Mouse (Mus musculus): Measurements from ENCODE around the gene Zfp358. TPM values are rescaled to one million over a fixed set of nuclear protein-coding genes. Genes with fewer than 3 reads are reported as not detected.
A peak's percentile ranks its signal among the peaks of the same experiment; 100 is the strongest.

The Zfp358 gene
- total RNA-seq, 2 experiments from 2014 or later: 34.3 to 34.6 TPM

DNA sequence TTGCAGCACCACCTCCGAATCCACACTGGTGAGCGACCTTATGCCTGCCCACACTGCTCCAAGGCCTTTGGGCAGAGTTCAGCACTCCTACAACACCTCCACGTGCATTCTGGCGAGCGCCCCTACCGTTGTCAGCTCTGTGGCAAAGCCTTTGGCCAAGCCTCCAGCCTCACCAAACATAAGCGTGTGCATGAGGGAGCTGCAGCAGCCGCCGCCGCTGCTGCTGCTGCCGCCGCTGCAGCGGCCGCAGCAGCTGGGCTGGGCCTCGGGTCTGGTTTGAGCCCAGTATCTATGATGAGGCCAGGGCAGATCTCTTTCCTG, 3.5 kb downstream of the Zfp358 start:
- no peak for DNase-seq (ENCODE audit: low spot score in 2 of 2)

DNA sequence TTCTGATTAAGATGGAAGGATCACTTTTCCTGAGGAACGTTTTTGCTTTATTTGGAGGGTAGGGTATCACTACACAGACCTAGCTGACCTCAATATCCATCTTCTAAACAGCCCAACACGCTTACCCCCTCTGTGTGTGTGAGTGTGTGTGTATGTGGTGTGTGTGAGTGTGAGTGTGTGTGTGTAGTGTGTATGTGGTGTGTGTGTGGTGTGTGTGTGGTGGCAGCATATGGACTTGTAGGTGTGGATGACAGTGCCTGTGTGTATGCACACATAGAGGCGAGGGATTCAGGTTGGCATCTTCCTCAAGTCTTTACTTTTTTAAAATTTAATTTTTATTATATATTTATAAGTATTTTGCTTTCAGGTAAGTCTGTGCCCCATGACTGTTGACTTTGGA, 5.6 kb downstream of the Zfp358 start:
- no peak for DNase-seq (ENCODE audit: low spot score in 2 of 2)

DNA sequence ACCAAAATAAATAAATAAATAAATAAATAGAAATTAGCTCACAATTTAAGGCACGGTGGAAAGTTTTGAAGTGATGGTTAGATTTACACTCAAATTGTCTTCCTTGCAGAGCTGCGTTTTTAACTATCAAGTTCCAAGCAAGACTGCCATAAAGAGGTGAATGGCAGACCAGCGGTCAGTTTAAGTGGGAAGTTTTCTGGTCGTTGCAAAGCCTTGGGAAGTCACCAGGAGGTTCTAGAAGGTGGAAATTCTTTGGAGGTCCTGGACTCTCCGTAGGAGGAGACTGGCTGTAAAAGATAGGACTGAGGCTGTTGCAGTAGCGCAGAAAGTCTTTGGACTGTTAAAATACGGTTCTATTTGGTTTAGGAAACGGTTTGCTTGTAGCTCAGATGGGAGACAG, 6.8 kb downstream of the Zfp358 start:
- DNase-seq (ENCODE audit: low spot score in 2 of 2): no peak

DNA sequence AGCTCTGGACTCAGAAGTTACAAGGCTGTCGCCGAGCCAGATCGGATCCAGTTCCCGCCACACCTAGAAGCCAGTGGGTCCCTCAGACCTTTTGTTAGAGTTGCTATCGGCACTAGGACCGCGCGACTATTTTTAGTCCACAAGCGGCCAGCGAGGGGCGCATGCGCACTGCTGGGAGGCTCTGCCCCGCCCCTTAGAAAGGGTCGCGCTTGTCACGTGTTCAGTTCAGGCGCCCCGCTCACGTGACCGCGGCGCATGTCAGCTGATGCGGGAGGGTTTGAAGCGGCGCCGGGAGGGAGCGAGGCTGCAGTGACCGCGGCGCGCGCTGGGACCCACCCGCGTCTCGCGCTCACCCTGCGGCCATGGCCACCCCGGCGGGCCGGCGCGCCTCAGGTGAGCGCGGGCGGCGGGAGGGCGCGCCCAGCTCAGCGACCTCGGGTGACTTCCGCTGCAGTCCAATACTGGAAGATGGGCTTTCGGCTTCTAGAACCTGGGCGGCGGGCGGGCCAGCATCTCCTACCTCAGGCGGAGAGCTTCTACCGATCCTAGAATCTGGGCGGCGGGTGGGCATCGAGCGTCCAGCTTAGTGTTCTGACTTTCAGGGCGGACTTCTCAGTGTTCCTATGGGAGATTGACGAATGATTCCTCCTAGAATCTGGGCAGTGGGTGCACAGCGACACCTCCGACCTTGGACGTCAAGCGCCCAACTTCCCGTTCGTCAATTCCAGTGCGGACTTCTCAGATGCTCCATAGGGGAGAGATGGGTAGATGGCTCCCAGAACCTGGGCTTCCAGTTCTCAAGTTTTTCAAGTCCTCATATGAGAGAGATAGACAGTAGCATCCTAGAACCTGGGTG, 7.5 kb downstream of the Zfp358 start, which contains the start of gene Mcoln1:
Mcoln1 (plus strand) TSS at position 223 of the 856 bp plus-strand sequence.
- DNase-seq (ENCODE audit: low spot score in 2 of 2): peak; percentile 97

DNA sequence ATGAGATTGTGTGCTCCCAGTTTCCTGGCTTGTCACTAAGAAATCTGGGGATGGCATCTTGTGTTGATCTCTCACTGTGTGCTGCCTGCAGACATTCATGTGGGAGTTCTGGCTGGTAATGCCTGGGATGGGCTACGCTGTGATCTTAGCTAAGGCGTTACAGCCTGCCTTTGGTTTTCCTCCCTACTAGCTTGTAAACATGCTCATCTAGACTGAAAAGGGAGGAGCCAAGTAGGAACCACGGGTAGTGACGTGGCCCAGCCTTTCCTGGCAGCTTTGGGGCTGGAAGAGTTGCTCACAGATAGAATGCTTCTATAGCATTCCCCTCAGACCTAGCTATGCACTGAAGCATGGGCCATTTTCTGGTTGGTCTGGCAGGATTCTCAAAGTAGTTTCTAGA, 9.3 kb downstream of the Zfp358 start:
- DNase-seq (ENCODE audit: low spot score in 2 of 2): peak in 1 of 2 experiments; percentile 42

DNA sequence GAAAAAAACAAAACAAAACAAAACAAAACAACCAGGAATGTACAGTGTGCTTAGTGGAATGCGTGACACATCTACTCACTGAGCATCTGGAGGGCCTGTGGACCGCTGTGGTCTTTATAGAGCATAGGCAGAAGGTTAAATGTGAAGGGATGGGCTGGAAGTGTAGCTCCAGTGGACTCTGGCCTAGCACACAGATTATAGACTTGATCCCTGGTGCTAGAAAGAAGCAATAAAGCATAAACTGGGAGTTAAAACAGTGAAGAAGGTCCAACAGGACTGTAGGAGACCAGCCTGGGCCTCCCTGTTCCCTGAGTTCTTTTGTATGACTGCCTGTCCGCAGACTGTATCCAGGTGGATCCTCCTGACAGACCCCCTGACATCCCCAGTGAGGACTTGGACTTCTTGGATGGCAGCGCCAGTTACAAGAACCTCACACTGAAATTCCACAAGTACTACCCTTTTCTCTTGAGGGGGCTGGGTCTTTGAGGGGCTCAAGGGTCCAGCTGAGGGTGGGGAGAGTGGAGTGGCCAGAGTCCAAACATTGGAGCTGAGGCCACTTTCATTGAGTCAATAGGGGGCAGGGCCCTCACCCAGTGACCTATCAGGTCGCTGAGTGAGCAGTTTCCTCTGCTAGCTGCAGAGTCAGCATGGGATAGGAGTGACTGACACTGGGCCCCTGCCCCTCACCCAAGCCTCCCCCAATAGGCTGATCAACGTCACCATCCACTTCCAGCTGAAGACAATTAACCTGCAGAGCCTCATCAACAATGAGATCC, 15.2 kb downstream of the Zfp358 start:
- DNase-seq (ENCODE audit: low spot score in 2 of 2): no peak

DNA sequence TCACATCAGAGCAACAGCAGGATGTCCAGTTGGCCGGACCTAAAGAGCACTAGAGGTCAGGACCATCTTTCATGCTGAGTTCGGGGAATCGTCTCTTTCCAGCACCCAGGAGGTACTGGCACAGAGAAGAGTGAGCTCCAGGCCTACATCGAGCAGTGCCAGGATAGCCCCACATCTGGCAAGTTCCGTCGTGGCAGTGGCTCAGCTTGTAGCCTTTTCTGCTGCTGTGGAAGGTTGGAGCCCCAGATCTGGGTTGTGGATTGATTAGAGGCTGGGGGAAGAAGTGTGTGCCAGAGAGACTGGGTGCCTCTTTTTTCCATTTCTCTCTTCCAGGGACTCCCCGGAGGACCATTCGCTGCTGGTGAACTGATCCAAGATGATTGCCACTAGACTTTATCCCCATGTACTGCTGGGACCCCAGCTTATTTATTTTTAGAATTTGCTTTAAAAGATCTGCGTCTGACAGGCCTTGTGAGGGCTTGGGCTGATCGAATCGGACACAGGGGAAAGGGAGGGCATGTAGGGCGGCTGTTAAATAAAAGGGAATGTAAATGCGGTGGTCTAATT, 21.8 kb downstream of the Zfp358 start:
- no peak for DNase-seq (ENCODE audit: low spot score in 2 of 2)

DNA sequence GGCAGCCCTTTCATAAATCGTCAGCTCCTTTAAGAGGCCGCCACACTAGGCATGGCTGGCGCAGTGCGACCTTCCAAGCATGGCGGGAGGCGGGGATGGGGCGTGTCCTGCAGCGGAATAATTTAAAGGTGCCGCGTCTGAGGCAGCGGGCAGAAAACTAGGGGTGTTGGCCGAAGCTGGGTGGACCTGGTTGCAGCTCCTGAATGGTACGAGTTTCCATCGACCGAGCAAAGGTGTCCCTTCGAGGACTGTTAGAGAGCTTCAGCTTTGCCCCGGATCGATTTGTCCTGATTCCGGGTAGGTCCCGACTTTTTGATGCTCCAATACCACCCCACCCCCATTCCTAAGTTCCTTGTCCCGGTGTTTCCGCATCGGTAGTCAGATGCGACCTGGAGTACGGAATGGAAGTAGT, 22.3 kb downstream of the Zfp358 start, which contains the start of gene Pnpla6:
Pnpla6 (plus strand) TSS at position 125 of the 412 bp plus-strand sequence.
- DNase-seq (ENCODE audit: low spot score in 2 of 2): peak; percentile 90 to 92

DNA sequence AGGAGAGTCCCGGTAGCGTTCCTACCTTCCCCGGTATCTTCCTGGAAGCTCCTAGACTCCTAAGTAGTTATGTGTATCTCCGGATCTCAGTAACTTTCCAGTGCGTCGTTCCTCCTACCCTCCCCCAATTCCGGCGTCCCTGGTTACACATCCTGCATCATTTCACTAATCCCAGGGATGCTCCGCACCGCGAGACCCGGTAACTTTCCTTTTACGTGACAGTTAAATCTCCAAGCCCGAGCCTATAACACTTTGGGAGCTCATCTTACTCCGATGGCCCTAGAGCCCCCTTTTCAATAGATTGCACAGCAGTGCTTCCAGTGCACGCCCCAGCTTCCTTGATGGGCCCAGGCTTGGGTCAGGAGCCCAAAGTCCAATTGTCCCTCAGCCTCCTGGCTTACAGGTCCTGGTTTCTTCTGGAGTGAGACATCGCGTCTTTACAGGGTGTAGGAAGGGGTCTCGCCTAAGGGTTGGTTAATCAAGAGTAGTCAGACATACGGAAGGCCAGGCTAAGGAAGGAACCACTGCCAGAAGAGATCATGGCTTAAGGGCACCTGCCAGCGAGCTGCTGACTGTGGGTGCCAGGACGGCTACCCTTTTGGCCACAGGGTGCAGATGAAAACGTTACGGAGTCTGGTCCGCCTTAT, 23.0 kb downstream of the Zfp358 start:
- DNase-seq (ENCODE audit: low spot score in 2 of 2): peak; percentile 55 to 62

DNA sequence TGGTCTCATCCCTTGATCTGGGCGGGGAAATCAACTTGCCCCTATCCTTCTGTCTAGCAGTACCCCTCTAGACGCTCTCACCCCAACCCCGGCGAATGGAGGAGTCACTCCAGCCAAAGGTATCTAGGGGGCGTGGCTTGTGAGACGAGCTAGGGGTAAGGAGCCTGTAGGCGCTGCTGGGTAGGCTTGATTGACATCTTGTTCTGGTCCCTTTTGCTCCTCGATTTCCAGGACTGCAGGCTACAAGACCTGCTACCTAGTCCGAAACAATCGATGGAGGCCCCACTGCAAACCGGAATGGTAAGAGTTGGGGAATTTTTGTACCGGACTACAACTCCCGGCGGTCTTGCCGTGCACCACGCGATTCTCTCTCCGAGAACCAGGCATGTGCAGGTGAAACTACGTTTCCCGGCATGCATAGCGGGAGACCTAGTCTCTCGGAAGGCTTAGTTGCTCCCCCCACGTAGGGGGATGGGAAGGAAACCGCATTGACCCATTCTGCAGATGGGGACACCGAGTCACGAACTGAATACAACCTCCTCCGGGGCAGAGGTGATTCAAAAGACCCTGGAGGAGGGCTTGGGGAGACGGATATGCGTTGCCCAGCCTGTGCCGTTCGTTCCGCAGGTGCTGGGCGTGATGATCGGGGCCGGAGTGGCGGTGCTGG, 23.6 kb downstream of the Zfp358 start:
- peak; percentile 95 to 98 for DNase-seq (ENCODE audit: low spot score in 2 of 2)

DNA sequence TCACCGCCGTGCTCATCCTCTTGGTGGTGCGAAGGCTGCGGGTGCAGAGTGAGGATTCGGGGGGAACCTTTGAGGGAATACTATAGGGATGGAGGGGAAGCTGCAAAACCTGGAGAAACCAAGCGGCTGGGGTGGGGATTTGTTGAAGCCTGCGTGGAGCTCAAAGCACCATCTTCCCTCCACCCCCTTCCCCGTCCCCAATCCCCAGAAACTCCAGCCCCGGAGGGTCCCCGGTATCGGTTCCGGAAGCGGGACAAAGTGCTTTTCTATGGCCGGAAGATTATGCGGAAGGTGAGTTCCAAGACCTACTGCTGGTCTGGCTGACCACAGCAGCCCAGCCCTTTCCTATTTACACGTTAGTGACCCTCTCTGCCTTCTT, 24.2 kb downstream of the Zfp358 start:
- DNase-seq (ENCODE audit: low spot score in 2 of 2): peak in 1 of 2 experiments; percentile 18

DNA sequence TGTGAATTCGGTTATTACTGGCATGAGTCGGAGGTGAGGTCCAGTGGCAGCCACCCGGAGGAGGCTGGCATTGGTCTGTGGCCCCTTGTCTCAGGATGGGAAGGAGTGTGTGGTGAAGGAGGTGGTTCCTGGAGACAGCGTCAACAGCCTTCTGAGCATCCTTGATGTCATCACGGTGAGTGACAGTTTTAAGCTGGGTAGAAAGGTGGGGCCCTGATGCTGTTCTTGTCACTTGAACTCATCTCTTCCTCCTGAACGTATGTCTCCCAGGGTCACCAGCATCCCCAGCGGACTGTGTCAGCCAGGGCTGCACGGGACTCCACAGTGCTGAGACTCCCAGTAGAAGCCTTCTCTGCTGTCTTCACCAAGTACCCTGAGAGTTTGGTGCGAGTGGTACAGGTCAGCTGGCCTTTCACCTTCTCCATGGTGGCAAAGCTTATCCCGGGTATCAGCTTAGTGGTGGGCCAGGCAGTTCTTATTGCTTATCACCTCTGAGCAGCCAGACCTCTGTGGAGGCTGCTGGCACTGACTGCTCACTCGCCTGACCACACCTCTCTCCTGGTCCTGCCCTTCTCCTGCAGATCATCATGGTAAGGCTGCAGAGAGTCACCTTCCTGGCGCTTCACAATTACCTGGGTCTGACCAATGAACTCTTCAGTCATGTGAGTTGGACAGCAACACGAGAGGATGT, 29.2 kb downstream of the Zfp358 start:
- no peak for DNase-seq (ENCODE audit: low spot score in 2 of 2)

DNA sequence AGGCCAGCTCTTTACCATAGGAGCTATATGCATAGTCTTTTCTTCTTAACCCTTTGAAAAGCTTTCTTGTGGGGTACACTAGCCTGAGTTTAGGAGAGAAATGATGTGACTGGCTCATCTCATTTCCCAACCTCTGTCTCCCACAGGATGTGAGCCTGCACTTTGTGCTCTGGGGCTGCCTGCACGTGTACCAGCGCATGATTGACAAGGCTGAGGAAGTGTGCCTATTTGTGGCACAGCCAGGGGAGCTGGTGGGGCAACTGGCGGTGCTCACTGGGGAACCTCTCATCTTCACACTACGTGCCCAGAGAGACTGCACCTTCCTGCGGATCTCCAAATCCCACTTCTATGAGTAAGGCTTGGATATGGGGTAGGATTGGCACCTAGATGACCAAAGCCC, 37.9 kb downstream of the Zfp358 start:
- DNase-seq (ENCODE audit: low spot score in 2 of 2): no peak

DNA sequence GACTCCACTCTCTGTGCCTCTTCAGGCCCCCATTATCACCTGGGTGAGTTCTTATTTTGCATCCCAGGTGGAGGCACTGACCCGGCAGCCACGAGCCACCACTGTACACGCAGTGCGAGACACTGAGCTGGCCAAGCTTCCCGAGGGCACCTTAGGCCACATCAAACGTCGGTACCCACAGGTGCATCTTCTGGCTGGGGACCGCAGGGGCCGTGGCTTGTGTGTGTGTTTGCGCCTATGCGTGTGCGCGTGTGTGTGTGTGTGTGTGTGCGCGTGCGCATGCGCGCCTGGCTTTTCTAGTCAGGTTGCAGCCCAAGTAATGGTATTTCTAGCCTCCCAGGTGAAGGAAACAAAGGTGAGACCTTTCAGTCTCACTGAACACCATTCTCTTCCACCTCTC, 39.0 kb downstream of the Zfp358 start:
- DNase-seq (ENCODE audit: low spot score in 2 of 2): no peak

DNA sequence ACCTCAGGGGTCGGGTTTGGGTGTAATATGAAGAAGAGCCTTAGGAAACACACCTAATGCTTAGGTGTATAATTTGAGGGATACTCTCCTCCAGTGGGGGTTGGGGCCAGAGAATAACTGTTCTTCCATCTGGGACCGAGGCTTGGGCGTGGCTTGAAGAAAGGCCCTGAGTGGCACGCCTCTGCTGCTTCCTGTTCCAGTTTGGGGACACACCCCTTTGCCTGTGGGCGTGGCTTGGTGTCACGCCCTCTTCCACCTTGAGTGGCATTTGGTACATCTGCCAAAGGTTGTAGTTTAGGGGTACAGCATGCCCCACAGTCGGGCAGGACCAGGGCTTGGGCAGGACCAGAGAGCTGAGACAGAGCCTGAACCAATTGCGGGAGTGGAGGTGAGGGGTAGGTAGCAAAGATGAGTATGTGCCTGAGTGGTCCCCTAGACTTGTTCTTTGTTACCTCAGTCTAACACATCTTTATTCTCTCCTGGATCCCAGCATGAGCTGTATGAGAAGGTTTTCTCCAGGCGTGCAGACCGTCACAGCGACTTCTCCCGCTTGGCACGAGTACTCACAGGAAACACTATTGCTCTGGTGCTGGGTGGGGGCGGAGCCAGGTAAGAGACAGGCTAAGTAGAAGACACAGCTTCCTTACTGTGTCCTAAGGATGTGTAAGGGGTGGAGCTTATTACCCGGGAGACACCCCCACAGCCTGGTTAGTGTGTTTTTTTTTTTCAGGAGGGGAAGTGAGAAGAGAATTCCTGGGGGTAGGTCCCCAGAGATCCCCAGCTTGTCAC, 43.3 kb downstream of the Zfp358 start:
- no peak for DNase-seq (ENCODE audit: low spot score in 2 of 2)

DNA sequence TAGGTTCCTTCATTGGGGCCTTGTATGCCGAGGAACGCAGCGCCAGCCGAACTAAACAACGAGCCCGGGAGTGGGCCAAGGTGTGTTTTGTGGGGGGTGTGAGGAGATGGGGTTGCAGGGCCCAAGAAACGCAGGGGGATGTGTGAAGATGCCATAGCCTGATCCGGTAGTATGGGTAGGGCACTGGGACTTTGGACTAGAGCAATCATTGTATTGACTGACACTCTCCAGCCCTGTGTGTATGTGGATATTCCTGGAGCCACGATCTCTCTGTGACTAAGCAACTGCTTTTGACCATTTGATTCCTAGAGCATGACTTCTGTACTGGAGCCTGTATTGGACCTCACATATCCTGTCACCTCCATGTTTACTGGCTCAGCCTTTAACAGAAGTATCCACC, 44.0 kb downstream of the Zfp358 start:
- DNase-seq (ENCODE audit: low spot score in 2 of 2): no peak

DNA sequence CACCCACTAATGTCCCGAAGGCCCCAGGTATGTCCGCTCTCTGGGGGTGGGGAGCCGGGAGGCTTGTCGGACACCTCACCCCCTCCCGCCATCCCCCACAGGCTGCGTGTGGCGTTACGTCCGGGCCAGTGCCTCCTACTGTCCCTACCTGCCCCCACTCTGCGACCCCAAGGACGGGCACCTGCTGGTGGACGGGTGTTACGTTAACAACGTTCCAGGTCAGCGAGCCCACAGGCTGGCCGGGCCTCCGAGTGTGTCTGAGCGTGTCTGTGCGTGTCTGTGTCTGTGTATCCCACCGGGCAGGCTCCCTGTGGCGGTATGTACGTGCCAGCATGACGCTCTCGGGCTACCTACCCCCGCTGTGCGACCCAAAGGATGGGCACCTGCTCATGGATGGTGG, 44.7 kb downstream of the Zfp358 start:
- DNase-seq (ENCODE audit: low spot score in 2 of 2): no peak

DNA sequence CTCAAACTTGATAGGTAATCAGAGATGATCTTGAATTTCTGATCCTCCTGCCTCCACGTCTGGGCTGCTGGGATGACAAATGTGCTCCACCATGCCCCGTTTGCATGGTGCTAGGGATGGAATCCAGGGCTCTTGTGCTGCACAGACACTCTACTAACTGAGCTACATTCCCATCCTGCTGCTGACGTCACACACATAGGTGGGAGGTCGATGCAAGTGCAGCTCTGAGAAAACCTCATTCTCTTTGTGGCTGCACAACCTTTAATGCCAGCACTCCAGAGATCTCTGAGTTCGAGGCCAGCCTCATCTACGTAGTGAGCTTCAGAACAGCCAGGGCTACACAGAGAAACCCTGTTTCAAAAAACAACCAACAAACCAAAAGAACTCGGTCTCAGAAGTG, 46.2 kb downstream of the Zfp358 start:
- DNase-seq (ENCODE audit: low spot score in 2 of 2): no peak

DNA sequence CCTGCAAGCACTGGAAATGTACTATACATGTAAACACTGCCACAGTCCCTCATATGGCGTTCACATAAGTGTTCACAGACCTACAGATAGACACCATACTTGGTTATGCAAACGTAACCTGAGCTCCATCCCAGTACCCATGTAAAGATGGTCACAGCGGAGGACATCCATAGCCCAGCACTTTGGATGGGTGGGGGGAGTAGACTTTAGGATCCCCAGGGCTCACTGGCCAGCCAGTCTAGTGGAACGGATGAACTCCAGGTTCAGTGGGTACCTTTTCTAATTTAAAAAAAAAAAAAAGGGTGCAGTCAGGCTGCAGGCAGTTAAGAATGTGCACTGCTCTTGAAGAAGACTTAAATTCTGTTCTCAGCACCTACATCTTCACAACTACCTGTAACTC, 47.1 kb downstream of the Zfp358 start:
- no peak for DNase-seq (ENCODE audit: low spot score in 2 of 2)

DNA sequence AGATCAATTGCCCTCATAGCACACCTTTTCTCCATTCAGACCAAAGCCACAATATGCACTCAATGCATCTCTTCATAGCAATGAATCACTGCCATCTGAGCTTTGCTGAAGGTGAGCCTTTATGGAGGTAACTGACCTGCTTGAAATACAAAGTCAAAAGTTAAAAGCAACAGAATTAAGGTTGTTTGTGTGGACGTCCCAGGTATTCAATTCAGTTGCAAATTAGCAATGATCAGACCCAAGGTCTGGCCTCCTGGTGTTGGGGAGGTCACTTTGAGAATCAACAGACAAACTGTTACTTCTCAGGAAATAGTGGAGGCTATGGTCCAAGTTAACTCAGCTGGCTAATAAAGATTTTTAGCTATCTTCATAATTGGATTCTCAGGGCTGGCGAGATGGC, 53.6 kb downstream of the Zfp358 start:
- no peak for DNase-seq (ENCODE audit: low spot score in 2 of 2)
